Mouse (Mus musculus): ENCODE measurements around the gene Spr. TPM values are rescaled to one million over a fixed set of nuclear protein-coding genes. Genes with fewer than 3 reads are reported as not detected.
"Not testable (repeated sequence)": the region's sequence is repeated elsewhere in the genome, so short reads cannot be mapped to it uniquely, and the experiment has no call there.

Gene Spr
- total and polyA plus RNA-seq, 2 experiments from 2014 or later: 60.9 to 108 TPM

DNA sequence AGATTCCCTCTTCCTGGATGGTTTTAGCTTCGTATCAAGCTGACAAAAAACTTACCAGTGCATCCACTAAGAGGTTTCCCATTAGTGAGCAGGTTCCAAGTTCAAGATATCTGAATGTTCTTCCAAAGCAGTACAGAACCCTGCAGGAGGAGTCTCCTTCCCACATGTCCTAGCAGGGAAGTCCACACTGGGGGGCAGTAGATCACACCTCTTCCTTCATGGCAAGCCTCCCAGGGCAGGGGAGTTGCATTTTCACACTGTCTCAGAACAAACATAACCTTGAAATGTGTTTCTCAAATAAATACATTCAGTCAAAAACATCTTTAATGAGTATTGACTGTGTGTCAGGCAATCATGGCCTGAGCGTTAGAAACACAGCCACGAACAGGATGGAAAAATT is 42.0 kb upstream of the Spr start:
- H3K9ac ChIP-seq (replicated peaks; ENCODE audit: low read depth, low read length): no peak overlapping the region
- no peak for DNase-seq (ENCODE audit: low spot score)
- no peak for ATAC-seq (ENCODE audit: insufficient read depth, low read depth)
- H3K4me2 ChIP-seq (ENCODE audit: low read depth, low read length): no peak overlapping the region
- no peaks in the 10 kb centered on the region for H3K36me3 ChIP-seq (replicated peaks; ENCODE audit: control insufficient read depth, insufficient read depth, low read length)
- no peaks in the 10 kb centered on the region for H3K4me1 ChIP-seq (ENCODE audit: control insufficient read depth, insufficient read depth)
- peaks cover 15% of the 10 kb centered on the region for H3K27me3 ChIP-seq (ENCODE audit: control insufficient read depth, insufficient read depth, low read length)
- WGBS: 49% methylated on average over 3 of the region's 3 CpGs
- no peak overlapping the region for H3K27ac ChIP-seq (ENCODE audit: low read depth)
- TF ChIP-seq EP300 (IDR thresholded peaks at IDR 0.05; ENCODE audit: low read depth): no peak
- 0 out of 2 replicates have a peak, but pooled peaks have one; percentile 17 for TF ChIP-seq CTCF (IDR thresholded peaks at IDR 0.05; ENCODE audit: low read depth)
- no peak overlapping the region for H3K4me3 ChIP-seq (ENCODE audit: low read depth, low read length)
- no peaks in the 10 kb centered on the region for H3K9me3 ChIP-seq (replicated peaks; ENCODE audit: control insufficient read depth, low read length)

DNA sequence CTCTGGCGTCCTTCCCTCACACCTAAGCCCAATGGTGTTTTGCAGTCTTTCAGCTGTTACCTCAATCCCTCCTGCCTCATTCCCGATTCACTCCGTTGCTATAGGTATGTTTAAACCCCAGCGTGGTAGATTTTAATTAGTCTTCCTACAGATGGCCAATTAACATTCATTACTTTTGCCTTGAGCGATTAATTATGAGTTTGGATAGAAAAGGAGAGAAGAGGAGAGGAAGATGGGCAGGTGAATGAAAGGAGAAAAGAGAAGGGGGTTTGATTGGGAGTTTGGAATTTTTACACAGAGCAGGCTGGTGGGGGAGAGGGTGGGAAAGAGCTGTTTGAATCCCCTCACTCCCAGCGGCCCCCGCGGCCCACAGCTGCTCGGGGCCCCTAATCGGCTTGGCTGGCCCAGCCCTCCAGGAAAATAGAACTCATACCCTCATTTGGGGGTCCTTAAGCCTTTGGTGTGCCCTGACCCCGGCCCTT is 27.9 kb upstream of the Spr start:
- no peak overlapping the region for H3K27ac ChIP-seq (ENCODE audit: low read depth)
- 0 out of 2 replicates have a peak, but pooled peaks cover 12% of the 10 kb centered on the region for H3K27me3 ChIP-seq (ENCODE audit: control insufficient read depth, insufficient read depth, low read length)
- no peak overlapping the region for H3K9ac ChIP-seq (replicated peaks; ENCODE audit: low read depth, low read length)
- no peak overlapping the region for H3K4me2 ChIP-seq (ENCODE audit: low read depth, low read length)
- WGBS: 55% methylated on average over 11 of the region's 11 CpGs
- DNase-seq (ENCODE audit: low spot score): no peak
- H3K9me3 ChIP-seq (replicated peaks; ENCODE audit: control insufficient read depth, low read length): no peaks in the 10 kb centered on the region
- no peak overlapping the region for H3K4me3 ChIP-seq (ENCODE audit: low read depth, low read length)
- no peaks in the 10 kb centered on the region for H3K4me1 ChIP-seq (ENCODE audit: control insufficient read depth, insufficient read depth)
- H3K36me3 ChIP-seq (replicated peaks; ENCODE audit: control insufficient read depth, insufficient read depth, low read length): no peaks in the 10 kb centered on the region
- ATAC-seq (ENCODE audit: insufficient read depth, low read depth): no peak
- TF ChIP-seq EP300 (IDR thresholded peaks at IDR 0.05; ENCODE audit: low read depth): no peak
- TF ChIP-seq CTCF (IDR thresholded peaks at IDR 0.05; ENCODE audit: low read depth): no peak

DNA sequence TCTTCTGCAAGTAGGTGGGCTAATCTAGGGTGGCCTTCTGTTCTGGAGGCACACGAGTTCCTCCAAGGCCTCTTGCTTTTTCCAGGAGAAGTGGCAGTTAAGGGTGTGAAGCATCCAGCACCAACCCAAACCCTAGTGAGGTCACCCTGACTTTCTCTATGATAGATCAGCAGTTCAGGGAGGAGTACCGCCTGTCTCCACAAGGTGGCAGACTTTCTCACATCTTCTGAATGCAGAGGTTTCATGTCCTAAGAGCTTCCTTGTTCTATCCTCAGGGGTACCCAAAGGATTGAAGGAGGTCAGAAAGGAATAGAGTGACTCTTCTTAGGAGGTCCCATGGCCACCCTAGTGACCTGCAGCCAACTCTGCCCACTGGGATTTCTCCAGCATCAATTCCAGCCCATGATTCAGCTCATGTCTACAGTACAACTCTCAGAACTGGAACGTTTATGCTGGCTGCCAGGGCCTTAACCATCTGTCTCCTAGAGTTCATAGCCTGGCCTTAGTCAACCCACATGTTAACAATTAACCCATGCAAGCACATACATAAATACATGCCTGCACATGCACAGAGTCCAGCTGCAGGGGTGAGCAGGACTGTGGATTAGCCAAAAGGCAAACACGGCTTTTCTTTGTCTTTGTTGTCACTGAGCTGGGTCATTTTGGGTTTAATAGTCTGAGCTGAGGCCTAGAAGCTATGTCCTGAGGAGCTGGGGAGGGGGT is 22.8 kb upstream of the Spr start:
- Histone ChIP-seq H3K9me3 (replicated peaks; ENCODE audit: control insufficient read depth, low read length) (no peaks in the 10 kb centered on the region), H3K36me3 (replicated peaks; ENCODE audit: control insufficient read depth, insufficient read depth, low read length) (no peaks in the 10 kb centered on the region), H3K4me2 (ENCODE audit: low read depth, low read length) (no peak overlapping the region), H3K27ac (ENCODE audit: low read depth) (no peak overlapping the region), H3K4me3 (ENCODE audit: low read depth, low read length) (no peak overlapping the region), H3K9ac (replicated peaks; ENCODE audit: low read depth, low read length) (no peak overlapping the region), H3K4me1 (ENCODE audit: control insufficient read depth, insufficient read depth) (no peaks in the 10 kb centered on the region), H3K27me3 (ENCODE audit: control insufficient read depth, insufficient read depth, low read length) (0 out of 2 replicates have a peak, but pooled peaks cover 3% of the 10 kb centered on the region)
- WGBS: 42% methylated on average over 4 of the region's 4 CpGs
- DNase-seq (ENCODE audit: low spot score): peak; percentile 63
- no peak for TF ChIP-seq EP300 (IDR thresholded peaks at IDR 0.05; ENCODE audit: low read depth)
- TF ChIP-seq CTCF (IDR thresholded peaks at IDR 0.05; ENCODE audit: low read depth): peak; percentile 84
- ATAC-seq (ENCODE audit: insufficient read depth, low read depth): no peak

DNA sequence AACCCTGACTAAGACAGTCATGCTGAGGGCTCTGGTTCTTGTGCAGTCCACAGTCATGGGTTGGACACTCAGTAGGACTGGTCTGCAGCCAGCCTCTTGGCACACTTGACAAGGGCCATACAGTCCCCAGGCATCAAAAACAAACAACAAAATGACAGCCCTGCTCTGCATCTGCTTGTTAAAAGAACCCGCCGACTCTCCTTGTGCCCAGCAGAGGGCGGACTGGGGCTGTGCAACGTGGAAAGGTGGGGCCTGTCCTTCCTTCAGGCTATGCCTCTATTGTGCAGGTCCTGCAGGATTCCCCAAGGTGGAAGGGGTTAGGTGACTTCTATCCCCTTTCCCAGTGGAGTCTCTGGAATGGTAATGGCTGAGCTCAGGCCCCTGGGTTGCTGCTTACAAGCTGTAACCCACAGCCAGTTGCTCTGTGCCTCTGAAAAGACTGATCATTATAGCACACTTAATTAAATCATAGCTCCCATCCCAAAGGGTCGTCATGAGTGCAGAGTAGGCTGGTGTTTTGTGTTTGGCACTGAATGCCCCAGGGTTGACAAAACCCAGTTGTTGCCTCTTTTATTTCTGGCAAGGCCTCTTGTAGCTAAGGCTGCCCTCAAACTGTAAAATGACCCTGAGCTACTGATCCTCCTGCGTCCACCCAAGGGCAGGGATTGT is 21.7 kb upstream of the Spr start:
- ATAC-seq (ENCODE audit: insufficient read depth, low read depth): peak; percentile 30; the same call in 1 of the 2 replicates

DNA sequence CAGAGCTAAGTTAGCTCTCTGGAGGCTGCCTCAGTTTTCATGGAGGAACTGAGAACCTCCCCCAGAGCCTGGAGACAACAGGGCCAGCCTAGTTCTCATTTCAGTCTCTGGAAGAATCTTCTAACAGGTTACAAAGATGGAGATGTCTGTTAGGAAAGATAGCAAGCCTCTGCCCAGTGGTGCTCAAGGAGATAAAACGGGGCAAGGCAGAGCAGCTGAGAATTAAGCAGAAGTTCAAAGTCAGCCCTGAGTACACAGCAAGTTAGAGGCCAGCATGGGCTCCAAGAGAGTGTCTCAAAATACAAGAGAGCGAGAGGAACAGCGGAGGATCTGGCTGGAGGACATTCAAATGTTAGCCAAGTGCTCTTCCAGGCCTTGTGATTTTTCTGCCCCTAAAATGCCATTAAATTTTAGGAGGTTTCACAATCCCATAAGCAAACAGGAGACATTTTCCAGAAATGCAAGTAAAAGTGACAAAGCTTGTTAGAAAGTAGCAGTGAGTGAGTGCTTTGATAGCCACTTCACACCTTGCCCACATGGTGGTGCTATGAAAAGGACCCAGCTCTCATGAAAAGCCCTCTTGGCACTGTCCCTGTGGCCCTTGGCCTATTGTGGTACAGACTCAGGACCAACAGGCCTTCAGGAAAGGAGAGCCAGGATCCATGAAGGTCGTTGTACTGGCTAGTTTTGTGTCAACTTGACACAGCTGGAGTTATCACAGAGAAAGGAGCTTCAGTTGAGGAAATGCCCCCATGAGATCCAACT is 20.7 kb upstream of the Spr start:
- not testable (repeated sequence) for ATAC-seq (ENCODE audit: insufficient read depth, low read depth); H3K4me3 ChIP-seq (ENCODE audit: low read depth, low read length); H3K27ac ChIP-seq (ENCODE audit: low read depth); H3K9ac ChIP-seq (replicated peaks; ENCODE audit: low read depth, low read length); H3K27me3 ChIP-seq (ENCODE audit: control insufficient read depth, insufficient read depth, low read length); H3K4me2 ChIP-seq (ENCODE audit: low read depth, low read length); H3K9me3 ChIP-seq (replicated peaks; ENCODE audit: control insufficient read depth, low read length); H3K36me3 ChIP-seq (replicated peaks; ENCODE audit: control insufficient read depth, insufficient read depth, low read length); H3K4me1 ChIP-seq (ENCODE audit: control insufficient read depth, insufficient read depth); DNase-seq (ENCODE audit: low spot score)
- WGBS: 73% methylated on average over 4 of the region's 4 CpGs
- TF ChIP-seq CTCF (IDR thresholded peaks at IDR 0.05; ENCODE audit: low read depth): peak; percentile 12; the same call in 1 of the 2 replicates

More for the DNA sequence above, 21.7 kb upstream of the Spr start:
- H3K4me3 ChIP-seq (ENCODE audit: low read depth, low read length); H3K4me2 ChIP-seq (ENCODE audit: low read depth, low read length); H3K4me1 ChIP-seq (ENCODE audit: control insufficient read depth, insufficient read depth); H3K36me3 ChIP-seq (replicated peaks; ENCODE audit: control insufficient read depth, insufficient read depth, low read length); H3K27me3 ChIP-seq (ENCODE audit: control insufficient read depth, insufficient read depth, low read length); H3K9me3 ChIP-seq (replicated peaks; ENCODE audit: control insufficient read depth, low read length); H3K27ac ChIP-seq (ENCODE audit: low read depth); H3K9ac ChIP-seq (replicated peaks; ENCODE audit: low read depth, low read length): not testable (repeated sequence)
- 22% methylated on average over 6 of the region's 6 CpGs for WGBS
- peak; percentile 69 for TF ChIP-seq CTCF (IDR thresholded peaks at IDR 0.05; ENCODE audit: low read depth)
- peak; percentile 13 for DNase-seq (ENCODE audit: low spot score)

DNA sequence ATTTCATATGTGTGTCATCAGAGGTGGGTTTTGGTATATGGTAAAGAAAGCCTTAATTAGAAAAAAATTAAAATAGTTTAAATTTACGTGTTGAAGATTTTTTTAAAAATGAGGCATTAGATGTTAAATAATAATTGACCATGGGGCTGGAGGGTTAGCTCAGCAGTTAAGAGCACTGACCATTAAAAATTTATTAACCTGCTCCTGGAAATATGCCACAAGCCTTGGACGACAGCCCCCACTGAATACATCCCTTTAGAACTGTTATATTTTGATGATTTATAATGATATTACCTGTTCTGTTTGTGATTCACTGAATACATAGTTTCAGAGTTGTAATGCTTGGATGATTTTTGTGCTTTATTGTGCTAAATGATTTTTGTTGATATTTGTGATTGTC is 19.0 kb upstream of the Spr start:
- ATAC-seq (ENCODE audit: insufficient read depth, low read depth); H3K4me2 ChIP-seq (ENCODE audit: low read depth, low read length); DNase-seq (ENCODE audit: low spot score); H3K9me3 ChIP-seq (replicated peaks; ENCODE audit: control insufficient read depth, low read length); H3K9ac ChIP-seq (replicated peaks; ENCODE audit: low read depth, low read length); H3K27ac ChIP-seq (ENCODE audit: low read depth); H3K4me1 ChIP-seq (ENCODE audit: control insufficient read depth, insufficient read depth); H3K36me3 ChIP-seq (replicated peaks; ENCODE audit: control insufficient read depth, insufficient read depth, low read length); H3K27me3 ChIP-seq (ENCODE audit: control insufficient read depth, insufficient read depth, low read length); H3K4me3 ChIP-seq (ENCODE audit: low read depth, low read length): not testable (repeated sequence)
- 77% methylated on average over 2 of the region's 2 CpGs for WGBS

Data from heart, postnatal 0 days (tissue).